Mouse (Mus musculus): ENCODE data around the gene Rtkn2.

The Rtkn2 gene

DNA sequence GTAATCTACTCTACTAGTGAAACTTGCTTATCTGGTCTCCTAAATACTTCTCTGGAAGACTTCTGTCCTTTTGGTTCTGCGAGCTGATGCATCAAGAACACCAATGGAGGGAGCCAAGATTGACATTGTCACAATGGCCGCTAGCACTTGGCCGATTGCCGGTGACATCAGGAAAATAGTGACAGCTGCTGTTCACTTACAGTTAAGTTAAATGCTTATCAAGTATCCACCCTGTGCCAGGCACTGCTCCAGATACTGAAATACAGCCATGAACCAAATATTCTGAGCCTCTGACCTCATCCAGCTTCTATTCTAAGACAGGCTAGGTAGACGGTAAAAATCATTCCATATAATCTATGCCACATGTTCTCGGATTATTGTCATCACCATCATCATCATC is 123.2 kb downstream of the Rtkn2 start:
- no peak for DNase-seq (ENCODE audit: extremely low read depth, low read depth, low spot score)

DNA sequence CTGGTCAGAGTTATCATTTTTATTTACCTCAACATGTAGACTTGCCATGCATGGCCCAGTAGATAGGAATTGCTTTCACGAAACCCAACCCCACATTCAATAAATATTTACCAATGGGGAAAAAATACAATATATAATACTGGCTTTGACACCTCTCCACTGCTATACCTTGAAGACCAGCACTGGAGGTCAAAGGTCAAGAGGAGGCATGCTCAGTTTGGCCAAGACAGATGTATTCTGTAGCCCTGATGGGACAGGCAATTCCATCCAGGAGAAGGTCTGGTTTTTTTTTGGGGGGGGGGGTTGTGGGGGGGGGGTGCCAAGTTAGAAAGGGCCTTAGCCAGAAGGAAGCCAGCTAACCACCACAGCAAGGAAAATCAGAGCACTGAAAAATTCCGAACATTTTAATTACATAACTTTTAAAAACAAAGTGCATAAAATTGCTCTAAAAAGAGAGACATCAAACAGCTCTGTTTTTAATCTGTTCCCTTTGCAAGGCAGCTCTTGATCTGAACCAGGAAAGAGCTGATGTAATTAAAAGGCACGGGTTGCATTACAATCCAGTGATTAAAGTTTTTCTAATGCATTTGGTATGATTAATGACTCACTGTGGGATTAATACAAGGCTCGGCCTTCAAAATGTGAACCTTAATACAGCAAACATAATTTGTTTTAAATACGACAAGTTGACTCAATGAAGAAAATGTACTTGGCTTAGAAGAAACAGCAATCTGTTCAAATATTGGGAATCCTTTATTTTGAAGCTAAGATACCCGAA is 123.9 kb downstream of the Rtkn2 start:
- DNase-seq (ENCODE audit: extremely low read depth, low read depth, low spot score) = no peak

DNA sequence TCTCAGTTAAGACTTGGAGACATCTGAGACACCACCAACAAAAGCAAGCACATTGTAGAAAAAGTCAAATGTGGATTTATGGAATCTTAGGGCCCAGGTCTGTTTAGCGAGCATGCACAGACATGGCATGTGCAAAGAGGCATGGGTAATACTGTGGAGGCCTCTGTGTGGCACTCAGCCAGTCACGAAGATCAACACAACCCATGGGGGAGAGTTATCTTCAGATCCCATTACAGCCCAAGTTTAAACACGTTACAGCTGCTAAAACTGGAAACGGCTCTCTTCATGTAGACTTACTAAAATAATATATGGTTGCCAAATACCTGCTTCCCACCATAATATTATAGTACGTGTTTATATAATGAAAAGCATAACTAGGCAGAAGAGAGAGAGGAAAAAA is 124.6 kb downstream of the Rtkn2 start:
- DNase-seq (ENCODE audit: extremely low read depth, low read depth, low spot score) = no peak

DNA sequence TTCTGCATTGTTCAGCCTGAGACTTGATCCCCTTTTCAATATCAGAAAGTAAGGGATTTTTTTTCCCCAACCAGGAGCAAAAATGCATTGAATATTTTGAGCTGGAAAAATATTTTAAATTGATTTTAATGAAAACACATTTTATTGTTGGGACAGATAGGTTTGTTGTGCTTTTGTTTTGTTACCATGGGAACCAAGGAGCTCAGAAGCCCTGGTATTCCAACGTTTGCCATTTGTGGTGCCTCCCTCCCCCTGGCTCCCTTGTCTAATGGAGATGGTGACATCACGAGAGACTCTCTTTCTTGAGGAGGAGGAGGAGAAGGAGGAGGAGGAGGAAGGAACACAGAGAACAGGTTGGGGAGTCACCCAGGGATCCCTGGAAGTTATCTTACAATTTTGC is 125.1 kb downstream of the Rtkn2 start:
- DNase-seq (ENCODE audit: extremely low read depth, low read depth, low spot score) = no peak

DNA sequence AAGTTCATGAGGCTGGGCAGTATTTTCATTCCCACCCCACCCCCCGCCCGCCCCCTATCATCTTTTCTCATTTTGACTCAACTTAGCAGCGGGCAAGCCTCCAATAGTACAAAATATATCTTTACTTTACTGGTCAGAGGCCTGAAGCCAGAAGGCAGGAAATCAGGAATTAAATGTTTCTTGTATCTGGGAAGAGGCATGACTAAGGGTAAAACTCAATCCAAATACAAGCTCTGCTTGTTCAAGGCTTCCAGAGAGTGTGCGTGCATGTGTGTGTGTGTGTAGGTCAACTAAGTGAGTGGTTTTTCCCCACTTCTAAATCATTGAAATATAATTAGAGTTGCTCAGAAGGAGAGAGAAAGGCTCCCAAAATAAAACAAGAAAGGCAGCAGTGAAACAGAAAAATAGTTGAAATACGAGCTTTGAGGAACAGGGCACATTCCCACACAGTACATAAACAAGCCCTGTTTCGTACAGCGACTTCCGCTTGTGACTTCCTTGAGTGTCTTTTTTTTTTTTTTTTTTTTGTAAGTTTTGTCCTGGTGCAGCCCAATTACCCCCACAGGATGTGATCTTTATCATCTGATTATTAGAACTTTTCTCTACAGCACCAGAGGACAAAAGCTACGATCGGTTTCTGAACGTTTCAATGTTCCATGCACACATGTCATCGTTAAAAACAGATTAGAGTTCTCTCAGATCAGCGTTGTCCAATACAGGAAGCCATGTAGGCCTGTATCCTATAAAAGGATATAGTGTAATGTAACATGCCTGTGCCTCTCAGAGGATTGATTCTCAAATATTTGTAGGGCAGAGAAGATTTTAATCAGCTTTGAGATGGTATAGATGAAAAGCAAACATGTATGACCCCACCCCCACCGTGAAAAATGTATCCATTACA is 125.8 kb downstream of the Rtkn2 start:
- DNase-seq (ENCODE audit: extremely low read depth, low read depth, low spot score) = no peak

DNA sequence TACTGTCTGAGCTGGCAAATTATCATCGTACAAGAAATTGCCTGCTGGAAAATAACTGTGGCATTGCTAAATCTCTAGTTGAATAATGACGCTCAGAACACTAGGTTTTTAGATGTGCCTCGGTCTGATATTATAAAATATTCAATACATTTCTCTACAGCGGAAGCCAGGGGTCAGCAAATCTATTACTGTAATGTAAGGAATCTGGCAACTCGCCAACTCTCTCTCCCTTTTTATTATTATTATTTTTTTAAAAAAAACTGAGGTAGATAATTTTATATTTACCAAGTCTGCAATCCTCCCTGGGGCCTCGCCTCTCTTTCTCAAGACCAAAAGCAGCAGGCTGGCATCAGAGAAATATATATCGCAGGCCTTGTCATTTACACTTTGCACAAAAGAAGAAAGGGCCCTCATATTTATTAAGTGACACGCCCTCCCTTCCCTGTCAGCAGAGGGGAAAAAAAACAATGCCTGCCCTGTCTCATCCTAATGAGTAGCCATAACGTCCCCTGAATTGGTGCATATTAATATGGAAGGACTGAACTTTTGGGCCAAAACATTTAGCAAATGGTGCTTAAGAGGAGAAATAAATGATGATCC is 127.1 kb downstream of the Rtkn2 start:
- no peak for DNase-seq (ENCODE audit: extremely low read depth, low read depth, low spot score)

DNA sequence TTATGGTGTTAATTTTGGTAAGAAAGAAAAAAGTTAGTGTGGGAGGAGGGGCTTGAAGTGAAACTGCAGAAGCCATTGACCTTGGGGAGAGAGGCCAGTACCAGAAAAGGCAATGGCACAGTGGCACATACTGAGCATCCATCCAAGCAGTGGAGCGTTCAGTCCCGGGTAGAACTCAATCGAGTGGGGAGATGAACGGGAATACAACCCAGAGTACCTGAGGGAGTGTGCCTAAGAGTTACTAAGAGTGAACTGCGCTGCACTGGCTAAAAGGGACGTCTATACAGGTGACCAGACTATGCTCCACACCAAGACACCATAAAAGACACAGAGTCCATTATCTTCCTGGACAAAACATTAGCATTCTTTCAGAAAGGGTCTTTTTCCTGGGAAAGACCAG is 128.3 kb downstream of the Rtkn2 start:
- DNase-seq (ENCODE audit: extremely low read depth, low read depth, low spot score) = no peak

Measured in fat pad, adult 2 months (tissue).